Mouse (Mus musculus) liver, adult 2 months (tissue): ENCODE data around the gene Kcnk2. TPM values are rescaled to one million over a fixed set of nuclear protein-coding genes. Genes with fewer than 3 reads are reported as not detected.

Experiments used
- DNase-seq: peaks from one replicate; pipeline ENCODE4 v3.0.0-alpha.2; 2011; ENCODE audit warnings: low read depth, low spot score; ENCODE audit errors: extremely low read depth
- H3K27ac ChIP-seq: fragments of 200-500 bp; replicated peaks from 2 replicates; pipeline ENCODE4 v1.5.1; 2012; ENCODE audit warnings: low read depth, mild to moderate bottlenecking, control low read depth, inconsistent platforms, low read length; ENCODE audit not compliant: insufficient read depth
- H3K27me3 ChIP-seq: fragments of 200-500 bp; 2 replicates; pipeline ENCODE4 v1.6.1; 2012; ENCODE audit warnings: mild to moderate bottlenecking, moderate library complexity, low read length, inconsistent platforms; ENCODE audit not compliant: control insufficient read depth, insufficient read depth
- H3K36me3 ChIP-seq: fragments of 200-500 bp; 2 replicates; pipeline ENCODE4 v1.6.1; 2012; ENCODE audit warnings: low read length, inconsistent platforms; ENCODE audit not compliant: control insufficient read depth, insufficient read depth
- H3K4me1 ChIP-seq: fragments of 200-500 bp; 2 replicates; pipeline ENCODE4 v1.6.1; 2011; ENCODE audit warnings: low read length; ENCODE audit not compliant: control insufficient read depth, insufficient read depth
- H3K4me3 ChIP-seq: fragments of 200-500 bp; 2 replicates; pipeline ENCODE4 v1.5.1; 2011; ENCODE audit warnings: low read depth, mild to moderate bottlenecking, control low read depth, low read length, moderate library complexity; ENCODE audit not compliant: insufficient read depth
- H3K79me2 ChIP-seq: fragments of 200-500 bp; 2 replicates; pipeline ENCODE4 v1.6.1; 2012; ENCODE audit warnings: inconsistent platforms, mild to moderate bottlenecking, low read length, moderate library complexity; ENCODE audit not compliant: control insufficient read depth, insufficient read depth
- H3K9ac ChIP-seq: fragments of 200-500 bp; 2 replicates; pipeline ENCODE4 v1.6.1; 2012; ENCODE audit warnings: low read depth, mild to moderate bottlenecking, control low read depth, inconsistent platforms, low read length
- CTCF ChIP-seq: fragments of 200-500 bp; IDR thresholded peaks from 2 replicates; pipeline ENCODE4 v1.5.1; 2011; ENCODE audit warnings: low read depth, low read length, control low read depth
- POLR2A ChIP-seq: fragments of 200-500 bp; IDR thresholded peaks from 2 replicates; pipeline ENCODE4 v1.6.1; 2011; ENCODE audit warnings: low read length, control low read depth; ENCODE audit not compliant: insufficient read depth; ENCODE audit errors: extremely low read depth
- WGBS: fragments of 180-500 bp; shearing (Covaris S2); methylation state at CpG from one replicate; pipeline ENCODE4 v1.1.7; 2018; 5-methylcytosine and 5-hydroxymethylcytosine counted together
- polyA plus RNA-seq: library from polyadenylated mRNA; depleted of rRNA; stranded (reverse); fragments of >200 nt; gene quantifications from 2 replicates; pipeline ENCODE4 v1.2.3, GENCODE M21; 2012; rRNA removed
- total RNA-seq: library from RNA; depleted of rRNA; stranded (reverse); fragments of >200 nt; gene quantifications from 2 replicates; pipeline ENCODE4 v1.2.3, GENCODE M21; 2014; rRNA removed

The Kcnk2 gene
- 0.09 and 0.13 TPM in 2 replicates for total RNA-seq
- polyA plus RNA-seq: 0.10 and 0.11 TPM in 2 replicates

DNA sequence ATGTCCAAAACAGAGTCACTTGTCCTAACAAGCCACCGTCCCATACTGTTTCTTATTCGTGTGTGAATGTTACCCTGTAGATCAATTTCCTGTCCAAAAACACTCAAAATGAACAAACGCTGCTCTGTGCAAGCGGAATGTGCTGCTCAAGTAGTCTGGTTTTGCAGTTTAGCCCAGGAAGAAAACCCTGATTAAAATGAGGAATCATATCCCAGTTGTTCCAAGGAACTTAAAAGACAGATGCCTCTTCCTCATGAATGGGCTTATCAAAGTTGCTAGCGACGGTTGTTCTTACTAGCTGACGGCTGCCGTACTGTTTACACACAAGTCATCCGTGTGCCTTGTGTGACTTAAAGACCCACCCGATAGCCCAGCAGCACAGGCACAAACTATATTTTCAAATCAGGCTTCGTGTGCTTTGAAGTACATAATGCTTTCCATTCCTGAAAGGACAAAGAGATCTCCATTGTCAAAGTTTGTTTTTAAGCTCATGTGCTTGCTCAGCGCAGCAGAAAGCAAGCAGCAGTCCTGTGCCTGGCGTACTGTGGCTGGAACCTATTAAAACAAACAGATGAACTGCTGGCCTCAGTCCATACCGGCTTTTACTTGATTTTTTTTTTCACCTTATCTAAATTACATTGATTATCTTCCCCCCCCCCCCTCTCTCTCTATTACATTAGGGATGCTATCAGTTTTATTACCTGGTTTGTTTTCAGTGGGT is at the start of gene Kcnk2:
Gene Kcnk2 (minus strand): TSS at position 51 of the 721 bp plus-strand sequence.
- Histone ChIP-seq H3K79me2 (no peaks in the 10 kb centered on the region), H3K9ac (no peak within 1 kb of the TSS), H3K27me3 (no peaks in the 10 kb centered on the region), H3K27ac (no peak within 1 kb of the TSS), H3K36me3 (no peaks in the 10 kb centered on the region), H3K4me1 (no peaks in the 10 kb centered on the region), H3K4me3 (no peak within 1 kb of the TSS)
- DNase-seq: no peak
- TF ChIP-seq POLR2A (no peak), CTCF (no peak)
- WGBS: 15% methylated on average over 14 of the region's 14 CpGs

DNA sequence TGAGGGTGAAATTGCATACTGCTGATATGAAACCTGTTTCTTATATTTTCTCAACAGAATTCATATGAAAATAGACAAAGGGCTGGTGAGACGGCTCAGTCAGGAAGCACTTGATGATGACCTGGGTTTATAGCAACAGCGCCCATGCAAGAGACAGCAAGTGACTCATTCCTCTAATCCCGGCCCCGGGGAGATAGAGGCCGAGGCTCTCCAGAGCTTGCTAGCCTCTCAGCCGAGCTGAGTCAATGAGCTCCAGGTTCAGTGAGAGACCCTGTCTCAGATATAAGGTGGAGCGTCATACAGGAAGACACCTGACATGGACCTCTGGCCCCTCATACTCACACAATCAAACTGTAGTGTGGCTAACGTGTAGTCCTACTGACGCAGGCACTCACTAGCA is 38.7 kb upstream of the Kcnk2 start:
- Histone ChIP-seq H3K4me1 (no peaks in the 10 kb centered on the region), H3K4me3 (no peak overlapping the region), H3K79me2 (no peaks in the 10 kb centered on the region), H3K36me3 (no peaks in the 10 kb centered on the region), H3K27me3 (no peaks in the 10 kb centered on the region), H3K27ac (no peak overlapping the region), H3K9ac (no peak overlapping the region)
- no peak for DNase-seq
- WGBS: 81% methylated on average over 9 of the region's 9 CpGs
- TF ChIP-seq CTCF: no peak
- no peak for TF ChIP-seq POLR2A

DNA sequence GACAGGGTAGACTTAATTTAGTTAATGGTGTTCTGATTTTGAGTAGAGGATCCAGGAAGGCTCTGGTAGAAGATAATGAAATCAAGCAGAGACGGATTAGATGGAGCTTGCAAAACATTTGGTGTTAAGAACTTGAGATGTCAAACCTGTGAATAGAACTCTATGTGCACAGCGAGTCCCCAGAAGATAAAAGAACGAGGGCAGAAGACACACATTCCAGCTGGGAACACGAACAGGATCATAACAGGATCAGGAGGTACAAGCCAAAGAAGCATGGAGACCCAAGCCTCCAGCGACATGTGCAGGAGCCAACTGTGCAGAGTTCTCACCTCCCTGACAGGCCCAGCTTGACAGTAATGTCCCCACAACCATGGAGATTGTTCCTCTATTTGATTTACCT is 35.1 kb upstream of the Kcnk2 start:
- H3K4me3 ChIP-seq: no peak overlapping the region
- H3K79me2 ChIP-seq: no peaks in the 10 kb centered on the region
- no peaks in the 10 kb centered on the region for H3K36me3 ChIP-seq
- 65% methylated on average over 5 of the region's 5 CpGs for WGBS
- no peak overlapping the region for H3K9ac ChIP-seq
- H3K27me3 ChIP-seq: no peaks in the 10 kb centered on the region
- TF ChIP-seq POLR2A: no peak
- TF ChIP-seq CTCF: no peak
- H3K4me1 ChIP-seq: no peaks in the 10 kb centered on the region
- no peak overlapping the region for H3K27ac ChIP-seq
- DNase-seq: no peak

DNA sequence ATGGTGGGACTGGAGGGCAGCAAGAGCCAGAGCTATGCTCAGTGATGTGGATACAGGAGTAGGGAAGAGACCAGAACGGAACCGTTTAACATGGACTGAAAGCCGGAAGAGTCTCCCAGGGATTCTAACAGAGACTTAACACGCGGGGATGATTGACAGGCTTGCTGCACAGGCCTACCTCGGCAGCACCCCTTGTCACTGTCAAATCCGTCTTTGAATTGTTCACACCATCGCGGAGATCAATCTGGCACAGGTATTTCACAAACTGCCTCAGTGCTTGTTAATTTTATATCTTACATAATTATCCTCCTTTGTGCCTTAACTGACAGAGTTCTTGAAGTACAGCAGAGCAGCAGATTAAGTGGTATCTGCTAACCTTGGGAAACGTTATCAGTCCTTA is 33.4 kb upstream of the Kcnk2 start:
- Histone ChIP-seq H3K79me2 (no peaks in the 10 kb centered on the region), H3K27ac (no peak overlapping the region), H3K27me3 (no peaks in the 10 kb centered on the region), H3K4me1 (no peaks in the 10 kb centered on the region), H3K9ac (no peak overlapping the region), H3K36me3 (no peaks in the 10 kb centered on the region), H3K4me3 (no peak overlapping the region)
- no peak for DNase-seq
- TF ChIP-seq CTCF (no peak), POLR2A (no peak)
- WGBS: 85% methylated on average over 10 of the region's 10 CpGs

DNA sequence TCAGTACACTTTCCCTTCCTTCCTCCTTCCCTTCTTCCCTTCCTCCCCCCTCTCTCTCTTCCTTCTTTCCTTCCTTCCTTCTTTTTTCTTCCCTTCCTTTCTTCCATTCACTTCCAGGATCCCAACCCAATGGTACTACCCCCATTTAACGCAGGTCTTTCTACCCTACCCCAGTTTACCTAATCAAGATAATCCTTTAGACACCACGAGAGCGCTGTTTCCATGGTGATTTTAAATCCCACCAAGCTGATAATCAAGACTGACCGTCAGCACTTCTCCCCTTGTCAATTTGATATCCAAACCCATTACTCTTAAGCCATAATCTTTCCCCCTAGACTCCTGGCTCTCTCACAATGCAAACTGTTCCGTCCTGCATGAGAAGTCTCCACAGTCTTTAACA is 29.4 kb upstream of the Kcnk2 start:
- Histone ChIP-seq H3K27me3 (no peaks in the 10 kb centered on the region), H3K36me3 (no peaks in the 10 kb centered on the region), H3K9ac (no peak overlapping the region), H3K4me3 (no peak overlapping the region), H3K4me1 (no peaks in the 10 kb centered on the region), H3K27ac (no peak overlapping the region), H3K79me2 (no peaks in the 10 kb centered on the region)
- 39% methylated on average over 5 of the region's 5 CpGs for WGBS
- DNase-seq: no peak
- TF ChIP-seq CTCF (no peak), POLR2A (no peak)

DNA sequence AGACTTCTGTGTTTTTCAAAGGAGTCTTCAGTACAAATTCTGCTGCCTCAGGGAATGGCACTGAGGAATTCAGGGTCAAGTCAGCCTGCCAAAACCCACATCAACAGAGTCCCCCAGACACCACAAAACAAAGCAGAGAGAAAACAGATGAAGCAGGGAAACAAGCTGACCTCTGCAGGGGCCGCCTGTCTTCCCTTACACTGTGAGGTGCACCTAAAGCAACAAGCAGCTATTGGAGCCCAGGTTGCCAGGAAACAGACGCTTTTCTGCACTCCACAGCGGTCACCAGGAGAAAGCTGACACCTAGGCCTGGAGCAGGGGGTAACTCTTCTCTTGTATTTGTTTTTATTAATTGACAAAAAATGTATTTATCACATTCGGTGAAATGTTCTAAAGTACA is 28.5 kb upstream of the Kcnk2 start:
- Histone ChIP-seq H3K9ac (no peak overlapping the region), H3K4me3 (no peak overlapping the region), H3K4me1 (no peaks in the 10 kb centered on the region), H3K79me2 (no peaks in the 10 kb centered on the region), H3K27ac (no peak overlapping the region), H3K36me3 (no peaks in the 10 kb centered on the region), H3K27me3 (no peaks in the 10 kb centered on the region)
- DNase-seq: no peak
- TF ChIP-seq POLR2A (no peak), CTCF (no peak)
- WGBS: 35% methylated on average over 4 of the region's 4 CpGs
